Mouse (Mus musculus) hindbrain, embryonic 10.5 days (tissue): ENCODE measurements around the gene Cdsn. TPM values are rescaled to one million over a fixed set of nuclear protein-coding genes. Genes with fewer than 3 reads are reported as not detected.

Experiments used
- DNase-seq: peaks from one replicate; pipeline ENCODE4 v3.0.0-alpha.2; 2017; ENCODE audit warnings: low spot score
- H3K27ac ChIP-seq: fragments of 300-500 bp; sonication (generic); 2 replicates; pipeline ENCODE4 v1.5.1; 2016; ENCODE audit warnings: mild to moderate bottlenecking, moderate library complexity
- H3K27me3 ChIP-seq: fragments of 300-500 bp; sonication (generic); 2 replicates; pipeline ENCODE4 v1.6.1; 2016; ENCODE audit warnings: mild to moderate bottlenecking; ENCODE audit not compliant: poor library complexity, insufficient read depth, severe bottlenecking
- H3K36me3 ChIP-seq: fragments of 300-500 bp; sonication (generic); 2 replicates; pipeline ENCODE4 v1.6.1; 2016; ENCODE audit warnings: mild to moderate bottlenecking, moderate library complexity
- H3K4me1 ChIP-seq: fragments of 300-500 bp; sonication (generic); replicated peaks from 2 replicates; pipeline ENCODE4 v1.6.1; 2016; ENCODE audit warnings: mild to moderate bottlenecking
- H3K4me3 ChIP-seq: fragments of 300-500 bp; sonication (generic); 2 replicates; pipeline ENCODE4 v1.5.1; 2016; ENCODE audit warnings: mild to moderate bottlenecking, moderate library complexity
- H3K9me3 ChIP-seq: fragments of 300-500 bp; sonication (generic); 2 replicates; pipeline ENCODE4 v1.6.1; 2016; ENCODE audit warnings: mild to moderate bottlenecking, moderate library complexity
- WGBS: fragments of 180-500 bp; shearing (Covaris S2); methylation state at CpG from one replicate; pipeline ENCODE4 v1.1.7; 2016; 5-methylcytosine and 5-hydroxymethylcytosine counted together
- polyA plus RNA-seq: library from polyadenylated mRNA; unstranded; fragments of >200 nt; fragmentation: Nextera tagmentation; extraction: Ambion mirVana; gene quantifications from 2 replicates; pipeline ENCODE4 v1.2.1, GENCODE M21; 2016

Cdsn gene
- polyA plus RNA-seq, 1 experiment from 2014 or later, result 0.10 TPM

GRCm38 (mm10) chr17:35542761-35543411 is 9.0 kb upstream of the Cdsn start:
- no peak for DNase-seq
- no peaks in the 10 kb centered on the region for H3K9me3 ChIP-seq
- no peaks in the 10 kb centered on the region for H3K36me3 ChIP-seq
- H3K27me3 ChIP-seq, result no peaks in the 10 kb centered on the region
- peak overlapping the region; percentile 21; the same call in 1 of the 2 replicates for H3K4me3 ChIP-seq
- 76% methylated on average over 15 of the region's 15 CpGs for WGBS
- H3K4me1 ChIP-seq, result peaks cover 32% of the 10 kb centered on the region
- peak overlapping the region; percentile 80 for H3K27ac ChIP-seq

GRCm38 (mm10) chr17:35543412-35543861 is 8.5 kb upstream of the Cdsn start:
- H3K4me1 ChIP-seq, result peaks cover 32% of the 10 kb centered on the region
- 32% methylated on average over 14 of the region's 14 CpGs for WGBS
- H3K4me3 ChIP-seq, result peak overlapping the region; percentile 21; the same call in 1 of the 2 replicates
- peak overlapping the region; percentile 80 for H3K27ac ChIP-seq
- H3K36me3 ChIP-seq, result no peaks in the 10 kb centered on the region
- no peaks in the 10 kb centered on the region for H3K27me3 ChIP-seq
- DNase-seq, result peak; percentile 42
- no peaks in the 10 kb centered on the region for H3K9me3 ChIP-seq

GRCm38 (mm10) chr17:35544001-35544400 is 7.9 kb upstream of the Cdsn start:
- no peak for DNase-seq
- Histone ChIP-seq H3K27me3 (0 out of 2 replicates have a peak, but pooled peaks cover 3% of the 10 kb centered on the region), H3K9me3 (no peaks in the 10 kb centered on the region), H3K4me1 (peaks cover 35% of the 10 kb centered on the region), H3K27ac (peak overlapping the region; percentile 80), H3K36me3 (no peaks in the 10 kb centered on the region), H3K4me3 (no peak overlapping the region)
- 79% methylated on average over 6 of the region's 6 CpGs for WGBS

GRCm38 (mm10) chr17:35544680-35545079 is 7.2 kb upstream of the Cdsn start:
- no peaks in the 10 kb centered on the region for H3K9me3 ChIP-seq
- H3K36me3 ChIP-seq, result no peaks in the 10 kb centered on the region
- 32% methylated on average over 6 of the region's 6 CpGs for WGBS
- no peak overlapping the region for H3K4me3 ChIP-seq
- no peak overlapping the region for H3K27ac ChIP-seq
- DNase-seq, result peak; percentile 69
- peaks cover 39% of the 10 kb centered on the region for H3K4me1 ChIP-seq
- 0 out of 2 replicates have a peak, but pooled peaks cover 3% of the 10 kb centered on the region for H3K27me3 ChIP-seq

- Histone ChIP-seq H3K4me3 (no peak overlapping the region), H3K4me1 (peaks cover 48% of the 10 kb centered on the region), H3K27me3 (0 out of 2 replicates have a peak, but pooled peaks cover 3% of the 10 kb centered on the region), H3K27ac (peak overlapping the region; percentile 12; the same call in 1 of the 2 replicates), H3K36me3 (no peaks in the 10 kb centered on the region), H3K9me3 (no peaks in the 10 kb centered on the region)
- 54% methylated on average over 2 of the region's 2 CpGs for WGBS
- DNase-seq, result no peak
These were observed 4.5 kb upstream of the Cdsn start for GRCm38 (mm10) chr17:35547465-35547864.

- Histone ChIP-seq H3K36me3 (no peaks in the 10 kb centered on the region), H3K4me1 (peaks cover 38% of the 10 kb centered on the region), H3K27me3 (0 out of 2 replicates have a peak, but pooled peaks cover 3% of the 10 kb centered on the region), H3K9me3 (no peaks in the 10 kb centered on the region), H3K4me3 (no peak overlapping the region), H3K27ac (no peak overlapping the region)
- WGBS, result 13% methylated on average over 5 of the region's 5 CpGs
- no peak for DNase-seq
These were observed 3.3 kb upstream of the Cdsn start for GRCm38 (mm10) chr17:35548636-35549035.

GRCm38 (mm10) chr17:35549437-35550142 is 2.3 kb upstream of the Cdsn start:
- no peaks in the 10 kb centered on the region for H3K36me3 ChIP-seq
- DNase-seq, result no peak
- peaks cover 32% of the 10 kb centered on the region for H3K4me1 ChIP-seq
- no peaks in the 10 kb centered on the region for H3K9me3 ChIP-seq
- H3K27ac ChIP-seq, result no peak overlapping the region; the same call in 1 of the 2 replicates
- 0 out of 2 replicates have a peak, but pooled peaks cover 3% of the 10 kb centered on the region for H3K27me3 ChIP-seq
- no peak overlapping the region for H3K4me3 ChIP-seq
- WGBS, result 50% methylated on average over 15 of the region's 15 CpGs

GRCm38 (mm10) chr17:35550143-35550494 is 1.8 kb upstream of the Cdsn start:
- DNase-seq, result no peak
- 0 out of 2 replicates have a peak, but pooled peaks cover 3% of the 10 kb centered on the region for H3K27me3 ChIP-seq
- peaks cover 32% of the 10 kb centered on the region for H3K4me1 ChIP-seq
- H3K36me3 ChIP-seq, result no peaks in the 10 kb centered on the region
- WGBS, result 95% methylated on average over 4 of the region's 4 CpGs
- H3K9me3 ChIP-seq, result no peaks in the 10 kb centered on the region
- H3K4me3 ChIP-seq, result no peak overlapping the region
- no peak overlapping the region for H3K27ac ChIP-seq

GRCm38 (mm10) chr17:35550871-35551270 is 1.1 kb upstream of the Cdsn start:
- WGBS, result 56% methylated on average over 8 of the region's 8 CpGs
- peaks cover 32% of the 10 kb centered on the region for H3K4me1 ChIP-seq
- H3K27ac ChIP-seq, result no peak overlapping the region
- H3K4me3 ChIP-seq, result no peak overlapping the region
- 0 out of 2 replicates have a peak, but pooled peaks cover 3% of the 10 kb centered on the region for H3K27me3 ChIP-seq
- DNase-seq, result no peak
- no peaks in the 10 kb centered on the region for H3K36me3 ChIP-seq
- no peaks in the 10 kb centered on the region for H3K9me3 ChIP-seq

GRCm38 (mm10) chr17:35554321-35554720 is 2.4 kb downstream of the Cdsn start:
- Histone ChIP-seq H3K27ac (no peak overlapping the region), H3K27me3 (no peaks in the 10 kb centered on the region), H3K4me1 (peaks cover 12% of the 10 kb centered on the region), H3K36me3 (no peaks in the 10 kb centered on the region), H3K9me3 (no peaks in the 10 kb centered on the region), H3K4me3 (no peak overlapping the region)
- no peak for DNase-seq
- WGBS, result 82% methylated on average over 5 of the region's 5 CpGs

- no peaks in the 10 kb centered on the region for H3K27me3 ChIP-seq
- H3K27ac ChIP-seq, result no peak overlapping the region
- no peak overlapping the region for H3K4me3 ChIP-seq
- no peaks in the 10 kb centered on the region for H3K9me3 ChIP-seq
- WGBS, result 91% methylated on average over 18 of the region's 18 CpGs
- H3K36me3 ChIP-seq, result no peaks in the 10 kb centered on the region
- no peak for DNase-seq
- H3K4me1 ChIP-seq, result peaks cover 7% of the 10 kb centered on the region
These were observed 3.0 kb downstream of the Cdsn start for GRCm38 (mm10) chr17:35554761-35555397.

GRCm38 (mm10) chr17:35556186-35556765 is 4.3 kb downstream of the Cdsn start:
- WGBS, result 93% methylated on average over 13 of the region's 13 CpGs
- no peak overlapping the region for H3K27ac ChIP-seq
- peaks cover 11% of the 10 kb centered on the region for H3K4me1 ChIP-seq
- H3K9me3 ChIP-seq, result no peaks in the 10 kb centered on the region
- H3K4me3 ChIP-seq, result no peak overlapping the region
- H3K36me3 ChIP-seq, result no peaks in the 10 kb centered on the region
- DNase-seq, result no peak
- H3K27me3 ChIP-seq, result no peaks in the 10 kb centered on the region
